Mouse (Mus musculus): Measurements from ENCODE around the gene C1ra. TPM values are rescaled to one million over a fixed set of nuclear protein-coding genes. Genes with fewer than 3 reads are reported as not detected.
"Not testable (repeated sequence)": the region's sequence is repeated elsewhere in the genome, so short reads cannot be mapped to it uniquely, and the experiment has no call there.

Gene C1ra
- polyA plus RNA-seq, 1 experiment from 2014 or later, result 0.12 TPM

DNA sequence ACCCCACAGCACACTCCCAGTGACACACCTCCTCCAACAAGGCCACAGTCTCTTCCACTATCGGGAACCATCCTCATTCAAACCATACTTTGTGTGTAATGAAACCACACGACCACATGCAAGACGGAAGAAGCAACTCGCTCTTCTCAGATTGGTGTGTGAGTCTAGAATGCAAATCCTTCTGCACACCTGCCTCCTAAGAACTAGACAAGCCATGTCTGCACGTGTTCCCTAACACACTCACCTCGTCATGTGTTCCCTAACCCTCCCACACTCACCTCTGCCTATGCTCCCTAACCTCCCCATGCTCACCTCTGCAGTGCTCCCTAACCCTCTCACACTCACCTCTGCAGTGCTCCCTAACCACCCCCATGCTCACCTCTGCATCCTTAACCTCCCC lies 20.8 kb upstream of the C1ra start:
- Histone ChIP-seq H3K27me3 (no peaks in the 10 kb centered on the region), H3K9me3 (no peaks in the 10 kb centered on the region), H3K4me2 (replicated peaks) (no peak overlapping the region), H3K4me3 (replicated peaks) (no peak overlapping the region), H3K9ac (replicated peaks) (no peak overlapping the region), H3K27ac (no peak overlapping the region), H3K4me1 (replicated peaks) (no peaks in the 10 kb centered on the region), H3K36me3 (no peaks in the 10 kb centered on the region)
- WGBS, result 89% methylated on average over 6 of the region's 6 CpGs
- no peak for ATAC-seq

DNA sequence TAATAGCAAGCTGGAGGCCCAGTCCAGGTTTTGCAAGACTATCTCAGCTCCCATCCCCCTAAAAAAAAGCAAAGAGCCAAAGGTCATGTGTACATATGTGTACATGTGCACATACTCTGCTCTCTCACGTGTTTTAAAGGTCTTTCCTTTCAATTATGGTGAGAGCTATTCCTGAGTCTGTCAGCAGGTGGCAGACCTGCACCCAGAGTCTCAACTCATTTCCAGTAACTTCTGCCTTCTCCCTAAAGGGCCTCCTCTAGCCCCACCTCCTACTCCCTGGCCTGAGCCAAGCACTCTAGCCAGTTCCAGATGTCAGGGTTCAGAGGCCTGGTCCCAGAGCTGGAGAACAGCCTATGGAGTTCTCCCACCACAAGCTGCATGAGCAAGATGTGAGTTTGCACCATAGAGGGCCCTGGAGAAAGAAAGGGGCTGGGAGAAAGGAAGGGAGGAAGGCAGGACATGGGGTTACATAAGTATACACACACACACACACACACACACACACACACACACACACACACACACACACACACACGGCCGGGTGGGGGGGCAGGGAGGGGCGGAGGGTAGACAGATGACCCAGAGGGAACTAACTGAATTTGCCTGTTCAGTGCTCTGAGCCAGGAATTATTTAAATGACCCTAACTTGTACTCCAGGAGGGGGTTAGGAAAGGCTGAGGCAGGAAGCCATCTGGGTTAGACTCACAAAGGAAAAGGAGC lies 19.2 kb upstream of the C1ra start, which contains the start of gene C1rl:
Gene C1rl (plus strand): TSS at position 272 of the 720 bp plus-strand sequence.
- peak; percentile 85 for ATAC-seq
- no peaks in the 10 kb centered on the region for H3K9me3 ChIP-seq
- H3K4me1 ChIP-seq (replicated peaks), result no peaks in the 10 kb centered on the region
- H3K4me2 ChIP-seq (replicated peaks), result no peak within 1 kb of the TSS
- H3K4me3 ChIP-seq (replicated peaks), result no peak within 1 kb of the TSS
- H3K27me3 ChIP-seq, result no peaks in the 10 kb centered on the region
- H3K9ac ChIP-seq (replicated peaks), result no peak within 1 kb of the TSS
- 54% methylated on average over 2 of the region's 4 CpGs for WGBS
- no peaks in the 10 kb centered on the region for H3K36me3 ChIP-seq
- no peak within 1 kb of the TSS for H3K27ac ChIP-seq

DNA sequence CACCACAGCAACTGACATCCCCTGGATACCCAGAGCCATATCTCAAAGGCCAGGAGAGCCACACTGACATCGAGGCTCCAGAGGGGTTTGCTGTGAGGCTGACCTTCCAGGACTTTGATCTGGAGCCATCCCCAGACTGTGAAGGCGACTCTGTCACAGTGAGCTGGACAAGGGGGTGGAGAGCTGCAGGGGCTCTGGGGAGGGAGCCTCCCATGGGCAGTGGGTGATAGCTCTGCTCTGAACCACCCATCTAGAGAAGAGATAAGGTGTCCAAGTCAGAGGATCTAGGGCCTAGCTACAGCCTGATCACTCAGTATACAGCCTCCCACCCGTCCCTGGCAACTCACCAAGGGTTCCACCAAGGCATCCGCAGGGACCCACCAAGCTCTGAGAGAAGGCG lies 18.3 kb upstream of the C1ra start:
- Histone ChIP-seq H3K9ac (replicated peaks) (no peak overlapping the region), H3K27ac (no peak overlapping the region), H3K9me3 (no peaks in the 10 kb centered on the region), H3K36me3 (no peaks in the 10 kb centered on the region), H3K4me2 (replicated peaks) (no peak overlapping the region), H3K4me3 (replicated peaks) (no peak overlapping the region), H3K4me1 (replicated peaks) (no peaks in the 10 kb centered on the region), H3K27me3 (no peaks in the 10 kb centered on the region)
- 89% methylated on average over 5 of the region's 5 CpGs for WGBS
- no peak for ATAC-seq

DNA sequence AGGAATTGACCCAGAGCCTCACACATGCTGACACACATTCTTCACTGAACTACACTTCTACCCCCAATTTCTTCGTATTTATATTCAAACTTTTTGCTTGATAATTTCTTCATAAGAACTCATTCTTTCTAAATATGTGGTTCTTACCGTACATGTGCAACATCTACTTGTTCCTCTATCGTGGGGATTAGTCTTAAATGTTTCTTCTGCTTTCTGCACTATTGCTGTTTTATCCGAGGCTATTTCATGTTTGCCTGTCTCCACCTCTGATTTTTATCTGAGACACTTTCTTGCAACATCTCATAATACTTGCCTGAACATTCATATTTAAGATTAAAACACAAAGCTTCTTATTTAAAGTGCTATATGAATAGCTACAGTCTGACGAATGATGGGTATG lies 16.2 kb upstream of the C1ra start:
- H3K9me3 ChIP-seq, result no peaks in the 10 kb centered on the region
- H3K4me2 ChIP-seq (replicated peaks), result no peak overlapping the region
- 93% methylated on average over 5 of the region's 5 CpGs for WGBS
- no peak overlapping the region for H3K9ac ChIP-seq (replicated peaks)
- ATAC-seq, result no peak
- H3K36me3 ChIP-seq, result no peaks in the 10 kb centered on the region
- no peak overlapping the region for H3K4me3 ChIP-seq (replicated peaks)
- H3K27ac ChIP-seq, result no peak overlapping the region
- no peaks in the 10 kb centered on the region for H3K27me3 ChIP-seq
- no peaks in the 10 kb centered on the region for H3K4me1 ChIP-seq (replicated peaks)

DNA sequence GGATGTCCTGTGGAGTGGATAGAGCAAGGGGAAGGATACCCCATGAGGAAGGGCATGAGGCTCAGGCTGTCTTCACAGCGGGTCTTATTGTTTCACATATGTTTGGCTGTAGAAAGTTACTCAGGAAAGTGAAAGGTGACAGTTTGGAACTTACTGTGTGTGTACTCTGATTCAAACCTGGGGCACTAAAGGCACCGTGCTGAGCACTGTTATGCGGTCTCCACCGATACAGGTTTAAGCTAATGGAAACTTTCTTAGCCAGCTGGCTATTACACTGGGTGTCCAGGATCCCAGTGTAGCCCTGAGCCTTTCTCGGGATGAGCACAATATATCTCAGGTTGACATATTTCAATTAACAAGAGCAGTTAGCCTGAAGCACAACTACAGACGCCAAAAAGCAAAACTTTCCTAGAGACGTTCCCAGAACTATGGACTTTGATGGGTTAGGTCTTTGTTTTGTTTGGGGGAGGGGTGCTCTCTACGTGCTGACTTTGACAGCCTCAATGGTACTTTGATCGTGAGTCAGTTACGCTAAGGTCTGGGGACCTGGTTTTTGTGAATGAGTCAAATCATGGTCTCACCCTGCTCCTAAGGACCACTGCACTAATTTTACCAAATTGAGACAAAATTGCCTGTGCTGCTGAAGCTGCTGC lies 12.2 kb upstream of the C1ra start:
- H3K27me3 ChIP-seq, result no peaks in the 10 kb centered on the region
- WGBS, result 51% methylated on average over 10 of the region's 10 CpGs
- no peak overlapping the region for H3K27ac ChIP-seq
- no peaks in the 10 kb centered on the region for H3K4me1 ChIP-seq (replicated peaks)
- no peak overlapping the region for H3K4me2 ChIP-seq (replicated peaks)
- no peak for ATAC-seq
- no peaks in the 10 kb centered on the region for H3K9me3 ChIP-seq
- no peaks in the 10 kb centered on the region for H3K36me3 ChIP-seq
- H3K9ac ChIP-seq (replicated peaks), result no peak overlapping the region
- no peak overlapping the region for H3K4me3 ChIP-seq (replicated peaks)

DNA sequence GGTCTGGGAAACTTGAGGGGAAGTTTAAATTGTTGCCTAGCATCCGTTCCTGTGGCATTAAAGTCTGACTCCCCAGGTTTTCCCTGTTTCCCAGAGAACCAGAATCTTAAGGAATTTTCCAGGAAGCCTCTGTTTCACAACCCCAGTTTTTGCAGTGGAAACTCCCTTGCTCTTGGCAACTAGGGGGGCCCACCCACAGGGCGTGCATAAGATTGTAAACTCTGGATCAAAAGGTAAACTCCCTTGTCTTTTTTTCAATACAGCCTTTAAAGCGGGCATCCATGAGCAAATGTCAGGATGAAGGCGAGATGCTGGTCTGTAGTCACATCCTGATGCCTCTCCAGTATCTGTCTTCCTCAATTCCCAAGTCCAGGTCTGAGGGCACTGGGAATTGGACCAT lies 10.7 kb upstream of the C1ra start:
- H3K27ac ChIP-seq, result no peak overlapping the region
- H3K4me3 ChIP-seq (replicated peaks), result no peak overlapping the region
- 80% methylated on average over 4 of the region's 4 CpGs for WGBS
- no peak overlapping the region for H3K9ac ChIP-seq (replicated peaks)
- H3K9me3 ChIP-seq, result no peaks in the 10 kb centered on the region
- no peaks in the 10 kb centered on the region for H3K36me3 ChIP-seq
- no peaks in the 10 kb centered on the region for H3K4me1 ChIP-seq (replicated peaks)
- H3K4me2 ChIP-seq (replicated peaks), result no peak overlapping the region
- no peak for ATAC-seq
- H3K27me3 ChIP-seq, result no peaks in the 10 kb centered on the region

DNA sequence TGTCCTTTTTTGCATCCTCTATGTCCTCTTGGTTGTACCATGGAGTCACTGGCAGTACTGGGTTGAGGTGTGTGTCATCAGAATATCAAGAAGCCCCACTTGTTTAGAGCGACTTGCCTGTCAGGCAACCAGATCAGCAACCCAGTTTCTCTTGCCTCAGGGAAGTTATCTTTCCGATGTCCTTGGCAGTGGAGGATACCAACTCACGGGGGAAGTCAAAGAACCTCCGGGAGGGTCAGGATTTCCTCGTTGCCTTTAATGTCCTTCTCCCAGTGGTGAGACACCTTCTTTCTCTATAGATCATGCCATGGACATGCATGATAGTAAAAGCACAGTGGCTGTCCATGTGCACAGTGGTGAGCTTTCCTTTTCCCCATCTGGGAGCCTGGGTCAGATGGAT lies 10.2 kb upstream of the C1ra start:
- no peak for ATAC-seq
- Histone ChIP-seq H3K4me3 (replicated peaks) (no peak overlapping the region), H3K9ac (replicated peaks) (no peak overlapping the region), H3K4me2 (replicated peaks) (no peak overlapping the region), H3K36me3 (no peaks in the 10 kb centered on the region), H3K9me3 (no peaks in the 10 kb centered on the region), H3K27ac (no peak overlapping the region), H3K4me1 (replicated peaks) (no peaks in the 10 kb centered on the region), H3K27me3 (no peaks in the 10 kb centered on the region)
- 92% methylated on average over 5 of the region's 5 CpGs for whole genome bisulfite sequencing

DNA sequence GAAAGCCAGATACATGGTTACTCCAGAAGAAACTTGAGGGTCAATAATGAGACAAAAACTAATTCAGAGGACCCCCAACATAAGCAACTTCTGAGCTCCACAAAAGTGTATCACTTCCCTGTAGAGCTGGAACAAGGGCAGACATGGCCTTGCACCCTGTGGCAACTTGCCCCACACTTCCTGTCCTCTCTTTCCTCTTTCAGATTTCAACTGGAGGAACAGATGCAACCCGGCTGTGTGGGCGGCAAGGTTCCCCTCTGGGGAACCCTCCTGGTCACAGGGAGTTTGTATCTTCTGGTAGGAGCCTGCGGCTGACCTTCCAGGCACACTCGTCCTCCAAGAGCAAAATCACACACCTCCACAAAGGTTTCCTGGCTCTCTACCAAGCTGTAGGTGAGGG lies 7.2 kb upstream of the C1ra start:
- Histone ChIP-seq H3K4me1 (replicated peaks) (no peaks in the 10 kb centered on the region), H3K4me2 (replicated peaks) (no peak overlapping the region), H3K27me3 (no peaks in the 10 kb centered on the region), H3K27ac (no peak overlapping the region), H3K9ac (replicated peaks) (no peak overlapping the region), H3K9me3 (no peaks in the 10 kb centered on the region), H3K36me3 (no peaks in the 10 kb centered on the region), H3K4me3 (replicated peaks) (no peak overlapping the region)
- 88% methylated on average over 4 of the region's 4 CpGs for WGBS
- ATAC-seq, result no peak

DNA sequence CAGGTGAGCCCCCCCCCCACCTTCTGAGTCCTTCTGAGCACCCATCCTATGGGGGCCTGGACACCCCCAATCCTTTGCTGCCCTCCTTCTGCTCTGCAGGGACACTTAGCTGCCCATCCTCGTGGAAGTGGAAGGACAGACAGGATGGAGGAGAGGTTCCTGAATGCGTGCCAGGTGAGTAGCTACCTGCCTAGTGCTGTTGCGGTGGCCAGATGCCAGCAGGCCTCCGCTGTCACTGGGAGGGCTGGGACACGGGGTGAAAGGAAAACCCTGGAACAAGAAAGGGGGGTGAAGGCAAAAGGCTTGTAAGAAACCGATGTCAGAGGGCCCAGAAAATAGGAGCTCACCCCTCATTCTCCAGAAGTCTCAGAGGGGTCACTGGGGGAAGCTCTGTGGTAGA lies 5.2 kb upstream of the C1ra start:
- Histone ChIP-seq H3K9me3 (no peaks in the 10 kb centered on the region), H3K36me3 (no peaks in the 10 kb centered on the region), H3K9ac (replicated peaks) (no peak overlapping the region), H3K27me3 (no peaks in the 10 kb centered on the region), H3K4me3 (replicated peaks) (no peak overlapping the region), H3K4me1 (replicated peaks) (no peaks in the 10 kb centered on the region), H3K4me2 (replicated peaks) (no peak overlapping the region), H3K27ac (no peak overlapping the region)
- 87% methylated on average over 6 of the region's 6 CpGs for WGBS
- ATAC-seq, result no peak

DNA sequence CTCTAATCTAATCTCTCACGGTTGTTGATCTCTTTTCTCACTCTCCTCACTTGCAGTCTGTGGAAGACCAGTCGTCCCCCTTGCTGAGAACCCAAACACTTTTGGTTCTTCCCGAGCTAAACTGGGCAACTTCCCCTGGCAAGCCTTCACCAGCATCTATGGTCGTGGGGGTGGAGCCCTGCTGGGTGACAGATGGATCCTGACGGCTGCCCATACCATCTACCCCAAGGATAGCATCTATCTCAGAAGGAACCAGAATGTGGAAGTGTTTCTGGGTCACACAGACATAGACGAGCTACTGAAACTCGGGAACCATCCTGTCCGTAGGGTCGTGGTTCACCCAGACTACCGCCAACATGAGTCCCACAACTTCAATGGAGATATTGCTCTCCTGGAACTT lies 3.9 kb upstream of the C1ra start:
- H3K36me3 ChIP-seq, result no peaks in the 10 kb centered on the region
- no peak overlapping the region for H3K9ac ChIP-seq (replicated peaks)
- 88% methylated on average over 10 of the region's 10 CpGs for WGBS
- H3K4me3 ChIP-seq (replicated peaks), result no peak overlapping the region
- no peaks in the 10 kb centered on the region for H3K9me3 ChIP-seq
- no peaks in the 10 kb centered on the region for H3K27me3 ChIP-seq
- H3K27ac ChIP-seq, result no peak overlapping the region
- no peak for ATAC-seq
- H3K4me1 ChIP-seq (replicated peaks), result no peaks in the 10 kb centered on the region
- H3K4me2 ChIP-seq (replicated peaks), result no peak overlapping the region

DNA sequence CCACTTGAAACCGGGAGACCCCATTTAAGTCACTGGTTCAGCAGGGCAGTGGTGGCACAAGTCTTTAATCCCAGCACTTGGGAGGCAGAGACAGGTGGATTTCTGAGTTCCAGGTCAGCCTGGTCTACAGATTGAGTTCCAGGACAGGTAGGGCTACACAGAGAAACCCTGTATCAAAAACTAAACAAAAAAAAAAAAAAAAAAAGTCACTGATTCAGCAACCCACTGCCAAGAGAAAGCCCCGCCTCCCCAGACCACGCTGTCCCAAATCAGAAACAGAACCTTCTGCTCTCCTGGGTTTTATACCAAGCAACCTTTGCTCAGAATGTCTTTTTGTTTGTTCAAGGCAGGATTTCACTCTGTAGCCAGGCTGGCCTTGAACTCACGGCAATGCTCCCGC lies 3.0 kb upstream of the C1ra start:
- H3K4me1 ChIP-seq (replicated peaks); H3K9me3 ChIP-seq; H3K27me3 ChIP-seq; H3K4me2 ChIP-seq (replicated peaks); H3K4me3 ChIP-seq (replicated peaks); H3K27ac ChIP-seq; H3K9ac ChIP-seq (replicated peaks); H3K36me3 ChIP-seq; ATAC-seq: not testable (repeated sequence)
- 98% methylated on average over 5 of the region's 5 CpGs for WGBS

DNA sequence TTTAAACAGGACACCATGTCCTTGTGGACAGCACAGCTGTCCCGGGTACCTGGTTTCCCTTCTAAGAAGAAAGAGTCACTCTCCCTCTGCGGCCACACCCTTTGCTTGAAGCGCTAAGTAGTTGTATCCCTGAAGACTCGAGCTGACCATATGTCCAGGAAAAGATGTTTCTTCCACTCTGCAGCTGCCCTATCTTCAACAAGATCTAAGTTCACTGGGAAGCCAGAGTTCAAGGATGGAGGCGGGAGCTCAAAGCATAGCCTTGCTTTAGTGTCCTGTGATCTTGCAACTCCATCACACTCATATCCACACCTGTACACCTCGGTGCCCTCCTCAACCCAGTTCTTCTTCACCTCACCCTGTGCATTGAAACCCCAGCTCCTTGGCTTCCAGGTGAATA lies 269 bp upstream of the C1ra start:
- ATAC-seq, result no peak
- Histone ChIP-seq H3K4me3 (replicated peaks) (no peak overlapping the region), H3K36me3 (no peaks in the 10 kb centered on the region), H3K27ac (no peak overlapping the region), H3K4me2 (replicated peaks) (no peak overlapping the region), H3K27me3 (no peaks in the 10 kb centered on the region), H3K9me3 (no peaks in the 10 kb centered on the region), H3K9ac (replicated peaks) (no peak overlapping the region), H3K4me1 (replicated peaks) (no peaks in the 10 kb centered on the region)
- WGBS, result 63% methylated on average over 6 of the region's 6 CpGs

DNA sequence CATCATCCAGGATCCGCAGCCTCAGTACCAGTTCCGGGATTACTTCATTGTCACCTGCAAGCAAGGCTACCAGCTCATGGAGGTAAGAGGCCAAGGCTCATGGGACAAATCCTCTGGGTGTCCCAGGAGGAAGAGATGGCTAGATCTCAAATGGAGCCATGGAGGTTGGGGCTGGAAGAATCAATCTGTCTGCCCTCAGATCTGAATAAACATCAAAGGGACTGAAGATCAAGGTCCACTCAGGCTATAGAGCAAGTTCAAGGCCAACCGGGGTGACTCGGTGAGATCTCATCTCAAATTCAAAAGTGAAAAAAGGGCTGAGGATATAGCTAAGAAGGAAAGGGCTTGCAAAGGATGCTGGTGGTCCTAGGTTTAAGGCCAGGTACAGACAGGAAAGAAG lies 5.5 kb downstream of the C1ra start:
- H3K36me3 ChIP-seq; H3K4me1 ChIP-seq (replicated peaks); ATAC-seq; H3K27me3 ChIP-seq; H3K9ac ChIP-seq (replicated peaks); H3K4me3 ChIP-seq (replicated peaks); H3K27ac ChIP-seq; H3K9me3 ChIP-seq; H3K4me2 ChIP-seq (replicated peaks): not testable (repeated sequence)
- 93% methylated on average over 4 of the region's 4 CpGs for WGBS
